Mouse (Mus musculus) hindlimb bud, embryonic 11.5 days (tissue): ENCODE data around the gene Gm45337.

Experiments
- DNase-seq: peaks from one replicate; pipeline ENCODE4 v3.0.0-alpha.2; 2012; ENCODE audit warnings: low read depth, low spot score; ENCODE audit errors: extremely low spot score

The Gm45337 gene

DNA sequence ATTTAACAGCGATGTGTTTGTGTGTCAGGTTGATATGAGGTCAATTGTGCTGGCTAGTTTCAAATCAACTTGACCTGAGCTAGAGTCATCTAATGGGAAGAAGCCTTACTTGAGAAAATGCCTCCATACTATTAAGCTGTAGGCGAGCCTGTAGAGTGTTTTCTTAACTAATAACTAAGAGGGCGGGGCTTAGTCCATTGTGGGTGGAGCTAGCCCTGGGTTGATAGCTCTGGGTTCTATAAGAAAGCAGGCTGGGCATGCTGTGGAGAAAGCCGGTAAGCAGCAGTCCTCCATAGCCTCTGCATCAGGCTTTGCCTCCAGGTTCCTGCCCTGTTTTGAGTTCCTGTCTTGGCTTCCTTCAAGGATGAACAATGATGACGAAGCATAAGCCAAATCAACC lies 39.7 kb downstream of the Gm45337 start:
- no peak for DNase-seq

DNA sequence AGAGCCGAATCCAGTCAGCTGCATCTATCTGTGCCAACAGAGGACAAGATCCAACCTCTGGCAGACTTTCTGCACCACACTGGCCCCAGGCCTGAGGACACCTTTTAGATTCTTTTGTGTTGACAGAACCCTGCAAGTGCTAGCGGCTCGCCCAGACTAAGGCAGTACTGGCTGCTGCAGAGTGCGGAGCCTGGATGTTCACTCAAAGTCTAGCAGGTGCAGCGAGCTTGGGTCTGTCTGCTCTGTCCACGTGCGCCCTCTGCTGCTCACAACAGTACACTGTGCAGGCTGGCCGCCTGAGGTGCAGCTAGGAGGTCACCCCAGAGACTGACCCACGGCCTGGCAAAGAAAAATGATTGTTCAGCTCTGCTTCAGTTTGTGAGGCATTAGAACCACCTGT lies 46.6 kb downstream of the Gm45337 start:
- peak; percentile 24 for DNase-seq

DNA sequence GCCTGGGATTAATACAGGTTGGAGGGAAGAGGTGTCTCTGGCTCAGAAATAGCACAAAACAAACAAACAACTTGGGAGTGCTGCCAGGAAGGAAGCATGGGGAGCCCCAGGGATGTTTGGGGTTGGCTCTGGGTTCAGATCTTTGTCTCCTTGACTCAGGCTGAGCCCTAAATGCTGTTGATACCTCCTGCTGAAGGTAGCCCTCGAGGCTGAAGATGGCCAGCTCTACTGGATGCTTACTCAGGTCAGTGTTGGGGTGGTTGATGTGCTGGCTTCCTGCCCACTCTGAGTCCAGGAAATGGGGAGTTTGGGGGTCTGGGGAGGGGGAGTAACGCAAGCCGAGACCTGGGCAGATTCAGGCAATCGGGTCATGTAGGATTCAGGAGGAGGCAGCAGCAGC lies 47.7 kb downstream of the Gm45337 start:
- no peak for DNase-seq

DNA sequence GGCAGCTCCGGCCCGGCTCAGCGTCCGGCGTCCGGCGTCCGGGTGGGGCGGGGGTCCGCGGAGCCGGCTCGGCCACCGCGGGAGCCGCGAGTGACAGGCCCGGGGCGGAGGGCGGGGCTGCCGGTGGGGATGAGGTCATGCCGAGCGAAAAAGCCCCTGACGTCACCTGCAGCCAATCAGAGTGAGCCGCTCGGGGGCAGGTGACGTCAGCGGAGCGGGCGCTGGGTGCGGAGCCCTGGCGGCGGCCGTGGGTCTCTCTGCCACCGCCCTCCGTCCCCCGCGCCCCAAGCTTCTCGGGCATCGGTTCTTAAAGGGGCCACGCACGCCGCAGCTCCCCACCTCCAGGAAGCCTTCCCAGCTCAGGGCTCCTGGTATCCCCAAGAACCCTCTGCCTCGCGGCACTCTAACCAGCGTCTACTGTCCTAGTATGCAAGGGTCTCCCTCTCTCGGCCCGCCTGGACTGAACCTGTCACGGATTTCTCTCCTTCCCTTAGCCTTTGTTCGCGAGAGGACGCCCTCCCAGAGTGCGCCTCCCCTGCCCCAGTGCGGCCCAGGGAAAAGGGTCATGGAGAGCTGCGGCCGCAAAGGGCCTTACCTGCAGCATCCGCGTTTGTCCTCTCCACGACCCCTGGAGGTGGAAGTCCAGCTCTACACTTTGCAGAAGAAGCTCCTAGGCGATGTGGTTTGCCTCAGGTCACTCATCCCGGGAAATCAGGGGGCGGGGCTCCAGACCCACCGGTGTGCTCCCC lies 49.0 kb downstream of the Gm45337 start, which contains the start of gene Dusp8:
Dusp8 (minus strand) TSS at position 661 of the 749 bp plus-strand sequence.
- peak; percentile 31 for DNase-seq

DNA sequence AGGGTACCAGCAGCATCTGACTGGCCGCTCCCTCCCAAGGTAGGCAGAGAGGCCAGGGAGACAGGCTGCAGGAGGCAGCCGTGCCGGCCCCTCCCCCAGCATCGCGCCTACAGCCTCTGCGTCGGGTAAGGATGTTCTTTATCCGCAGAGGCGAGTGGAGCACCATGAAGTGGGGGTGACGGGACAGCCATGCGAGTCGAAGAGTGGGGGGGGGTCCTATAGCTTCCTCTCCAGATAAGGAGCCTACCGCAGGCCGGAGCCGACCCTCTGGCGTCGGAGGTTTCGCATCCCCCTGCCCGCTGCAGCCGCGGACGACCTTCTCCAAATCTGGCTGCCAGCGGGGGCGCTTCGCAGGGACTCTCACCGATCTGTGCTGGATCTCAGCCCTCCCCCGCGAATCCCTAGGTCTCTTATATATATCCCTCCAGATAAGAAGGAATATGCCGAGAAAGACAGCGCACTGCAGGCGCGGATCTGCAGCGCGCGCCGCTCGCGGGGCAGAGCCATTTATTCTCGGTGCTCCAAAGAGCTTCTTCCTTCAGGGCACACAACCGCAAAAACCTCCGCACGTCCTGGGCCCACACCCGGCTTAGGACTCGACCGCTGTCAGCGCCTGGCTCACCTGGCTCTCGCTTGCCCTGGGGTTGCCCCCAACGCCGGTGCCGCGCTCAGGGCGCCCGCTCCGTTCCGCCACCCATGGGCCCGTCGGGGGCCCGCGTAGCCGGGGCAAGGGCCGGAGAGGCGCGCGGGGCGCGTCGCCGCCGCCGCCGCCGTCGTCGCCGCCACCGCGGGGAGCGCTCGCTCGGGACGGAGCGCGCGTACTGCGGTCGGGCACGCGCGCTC lies 49.9 kb downstream of the Gm45337 start:
- DNase-seq: no peak

DNA sequence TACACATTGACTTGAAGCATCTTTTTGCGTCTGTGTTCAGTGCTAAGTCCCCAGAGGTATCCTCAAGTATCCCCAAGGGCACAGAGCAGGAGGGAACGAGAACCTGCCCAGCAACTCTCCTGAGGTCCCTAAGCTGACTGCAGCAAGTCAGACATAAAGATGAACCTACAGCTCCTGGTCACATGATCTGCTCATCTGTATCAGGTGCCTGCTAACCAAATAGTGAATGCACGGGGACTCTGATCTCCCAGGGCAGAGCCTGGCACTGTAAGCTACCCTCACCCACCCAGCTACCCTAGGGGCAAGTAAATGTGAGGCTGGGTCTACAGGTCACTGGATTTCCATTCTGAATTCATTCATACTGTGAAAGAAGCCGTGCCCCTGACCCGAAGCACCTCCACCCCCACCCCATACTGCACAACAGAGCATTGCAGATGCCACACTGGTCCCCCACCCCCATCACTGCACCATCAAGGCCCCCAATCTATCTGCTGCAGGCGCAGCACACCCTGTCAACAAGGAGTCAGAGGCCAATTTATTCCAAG lies 50.6 kb downstream of the Gm45337 start:
- DNase-seq: no peak
